Mouse (Mus musculus) thymus, postnatal 4 days (tissue): ENCODE measurements around the gene Elac2.

Experiments
- DNase-seq: peaks from one replicate; pipeline ENCODE4 v3.0.0; 2021

Gene Elac2

DNA sequence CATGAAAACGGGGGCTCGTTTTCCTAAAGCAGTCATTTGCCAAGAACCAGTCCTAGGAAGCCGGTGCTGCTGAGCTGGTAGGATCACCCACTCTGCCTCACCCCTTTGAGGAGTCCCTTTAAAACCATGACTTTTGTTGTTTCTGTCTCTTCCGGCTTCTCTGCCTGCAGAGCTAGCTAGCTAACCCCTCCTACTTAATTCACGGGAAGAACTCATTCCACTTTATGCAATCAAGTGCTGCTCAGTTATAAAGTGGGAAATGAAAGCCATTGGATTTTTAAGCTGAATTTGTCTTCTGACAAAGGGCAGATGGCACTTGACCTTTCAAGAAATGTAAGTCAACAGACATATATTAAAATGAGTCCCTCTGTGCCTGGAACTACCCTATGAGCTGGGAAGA, 49.2 kb downstream of the Elac2 start:
- no peak for DNase-seq

DNA sequence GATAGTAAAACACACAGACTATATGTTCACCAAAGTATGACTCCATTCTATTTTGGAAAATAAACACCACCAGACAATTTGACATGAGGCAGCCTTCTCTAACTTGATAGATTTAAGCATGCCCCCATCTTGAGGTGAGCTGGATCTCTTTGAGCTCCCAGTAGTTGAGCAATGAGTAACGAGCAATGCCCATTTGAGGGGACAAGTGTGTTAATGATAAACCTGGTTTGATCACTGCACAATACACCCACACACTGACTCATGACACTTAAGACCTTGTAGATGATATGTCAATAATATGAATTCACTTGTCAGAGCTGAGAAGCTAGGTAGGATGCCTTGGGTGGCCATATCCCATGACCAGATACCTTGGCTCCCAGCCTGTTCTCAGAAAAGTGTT, 51.4 kb downstream of the Elac2 start:
- DNase-seq = no peak

DNA sequence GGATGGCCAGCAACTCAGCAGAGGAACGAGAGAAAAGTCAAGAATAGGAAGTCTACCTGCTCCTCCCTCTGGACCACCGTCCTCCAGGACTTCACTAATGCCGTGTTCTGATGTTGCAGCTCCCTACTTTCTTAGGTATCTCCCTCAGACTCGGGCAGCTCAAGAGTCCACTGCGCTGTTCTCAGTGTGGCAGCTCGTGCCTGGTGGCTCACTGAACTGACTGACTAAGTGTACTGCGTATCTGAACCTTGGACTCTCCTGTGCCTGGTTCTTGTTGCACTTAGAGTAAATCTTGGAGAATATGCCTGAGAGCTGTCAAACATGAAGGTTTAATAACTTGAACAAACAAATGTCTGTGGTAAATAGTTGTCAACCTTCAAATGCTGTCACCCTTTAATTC, 53.4 kb downstream of the Elac2 start:
- DNase-seq = no peak

- peak; percentile 31 for DNase-seq
Measured at GRCm38 (mm10) chr11:65038996-65039395, 60.2 kb downstream of the Elac2 start.

DNA sequence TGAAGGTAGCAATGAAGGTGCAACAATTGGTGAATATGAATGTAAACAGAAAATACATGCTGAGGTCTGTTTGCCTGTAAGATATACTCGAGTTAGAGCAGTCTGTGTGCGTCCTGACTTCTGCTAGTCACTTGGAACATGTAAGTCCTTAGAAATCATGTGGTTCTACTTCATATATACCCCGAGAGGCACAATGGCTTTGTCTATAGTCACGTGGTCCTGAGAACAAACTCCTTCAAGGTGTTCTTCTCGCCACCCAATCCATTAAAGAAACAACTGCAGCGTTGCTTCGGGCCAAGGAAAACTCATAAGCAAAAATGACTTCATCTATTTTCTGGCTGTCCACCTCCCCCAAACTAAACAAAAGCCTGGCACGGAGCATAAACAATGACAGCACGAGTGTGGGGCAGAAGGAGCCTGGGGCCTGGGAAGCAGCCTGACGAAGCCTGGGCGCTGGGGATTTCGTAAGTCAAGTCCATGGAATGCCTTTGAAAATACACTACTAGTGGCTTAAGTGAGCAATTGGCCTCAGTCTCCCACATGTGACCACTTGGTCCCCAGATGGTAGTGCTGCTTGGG, 60.8 kb downstream of the Elac2 start:
- no peak for DNase-seq

GRCm38 (mm10) chr11:65040556-65040955, 61.7 kb downstream of the Elac2 start:
- no peak for DNase-seq

- no peak for DNase-seq
Measured at GRCm38 (mm10) chr11:65049090-65049489, 70.3 kb downstream of the Elac2 start.

- no peak for DNase-seq
Measured at GRCm38 (mm10) chr11:65050819-65051218, 72.0 kb downstream of the Elac2 start.
